Mouse (Mus musculus): ENCODE measurements at regions not wholly inside any gene's neighbourhood (a gene's known extent, or its start where the extent isn't known, plus 50 kb on each side); places are given as distances from the start of the nearest gene placed in this dataset.

- Histone ChIP-seq H3K4me1 (peaks cover 2% of the 10 kb centered on the region; the same call in 1 of the 2 replicates), H3K27me3 (replicated peaks) (no peaks in the 10 kb centered on the region), H3K9ac (no peak overlapping the region), H3K4me2 (no peak overlapping the region), H3K36me3 (no peaks in the 10 kb centered on the region), H3K4me3 (replicated peaks) (no peak overlapping the region), H3K27ac (no peak overlapping the region), H3K9me3 (no peaks in the 10 kb centered on the region)
- ATAC-seq (ENCODE audit: insufficient read depth, low FRiP score, low read depth), result no peak
- 74% methylated on average over 30 of the region's 30 CpGs for WGBS
Measured at GRCm38 (mm10) chr17:85932360-85933132, 212.4 kb downstream of the Srbd1 start.

DNA sequence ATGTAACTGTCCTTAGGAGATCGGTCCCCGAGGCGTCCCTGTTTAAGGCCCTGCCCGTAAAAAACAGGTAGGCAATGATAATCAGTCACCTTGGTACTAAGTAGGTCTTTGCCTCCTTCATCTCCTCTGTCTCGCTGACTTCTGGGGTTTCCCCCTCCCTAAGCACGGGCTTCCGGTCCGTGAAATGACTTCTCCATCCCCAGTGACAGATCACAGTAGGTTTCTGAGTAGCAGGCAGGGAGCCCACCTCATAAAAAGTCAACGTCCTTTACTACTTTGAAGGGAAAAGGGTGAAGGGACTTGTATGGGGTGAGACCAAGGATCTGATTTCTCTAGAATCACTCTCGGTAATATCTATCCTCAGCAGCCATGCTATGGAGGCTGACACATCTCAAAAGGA is 213.0 kb downstream of the Srbd1 start:
- WGBS, result 76% methylated on average over 10 of the region's 10 CpGs
- no peak overlapping the region for H3K4me3 ChIP-seq (replicated peaks)
- no peak for ATAC-seq (ENCODE audit: insufficient read depth, low FRiP score, low read depth)
- no peak overlapping the region for H3K27ac ChIP-seq
- no peak overlapping the region for H3K9ac ChIP-seq
- no peaks in the 10 kb centered on the region for H3K36me3 ChIP-seq
- no peaks in the 10 kb centered on the region for H3K9me3 ChIP-seq
- no peaks in the 10 kb centered on the region for H3K27me3 ChIP-seq (replicated peaks)
- H3K4me2 ChIP-seq, result no peak overlapping the region
- peaks cover 2% of the 10 kb centered on the region; the same call in 1 of the 2 replicates for H3K4me1 ChIP-seq

- Histone ChIP-seq H3K27ac (no peak overlapping the region), H3K9me3 (no peaks in the 10 kb centered on the region), H3K9ac (no peak overlapping the region), H3K36me3 (no peaks in the 10 kb centered on the region), H3K4me2 (no peak overlapping the region), H3K4me3 (replicated peaks) (no peak overlapping the region), H3K27me3 (replicated peaks) (no peaks in the 10 kb centered on the region), H3K4me1 (peaks cover 2% of the 10 kb centered on the region; the same call in 1 of the 2 replicates)
- 39% methylated on average over 5 of the region's 5 CpGs for WGBS
- ATAC-seq (ENCODE audit: insufficient read depth, low FRiP score, low read depth), result no peak; the same call in 1 of the 2 replicates
Measured at GRCm38 (mm10) chr17:85930789-85931188, 214.2 kb downstream of the Srbd1 start.

DNA sequence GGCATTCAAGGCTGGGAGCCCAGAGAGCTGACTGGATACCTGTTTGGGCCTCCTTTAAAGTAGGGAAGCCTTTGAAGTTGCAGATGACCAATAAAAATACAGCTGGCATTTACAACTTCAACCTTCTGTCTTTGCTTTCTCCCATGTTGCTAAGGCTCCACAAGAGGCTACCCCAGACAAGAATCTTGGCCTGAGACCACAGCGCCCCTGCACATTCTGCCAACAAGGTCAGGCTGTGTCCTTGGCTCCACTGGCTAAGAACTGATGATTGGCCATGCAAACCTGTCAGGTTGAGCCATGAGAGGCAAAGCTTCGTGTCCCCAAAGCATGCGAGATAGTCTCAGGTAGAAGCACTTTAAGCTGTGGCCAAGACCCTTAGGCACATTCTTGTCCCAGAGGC is 214.6 kb downstream of the Srbd1 start:
- Histone ChIP-seq H3K4me1 (peaks cover 2% of the 10 kb centered on the region; the same call in 1 of the 2 replicates), H3K4me3 (replicated peaks) (no peak overlapping the region), H3K9me3 (no peaks in the 10 kb centered on the region), H3K27ac (no peak overlapping the region), H3K4me2 (no peak overlapping the region), H3K9ac (no peak overlapping the region), H3K36me3 (no peaks in the 10 kb centered on the region), H3K27me3 (replicated peaks) (no peaks in the 10 kb centered on the region)
- WGBS, result 85% methylated on average over 3 of the region's 3 CpGs
- no peak for ATAC-seq (ENCODE audit: insufficient read depth, low FRiP score, low read depth)

GRCm38 (mm10) chr17:85929699-85930286 is 215.2 kb downstream of the Srbd1 start:
- Histone ChIP-seq H3K4me2 (no peak overlapping the region), H3K9ac (no peak overlapping the region), H3K4me3 (replicated peaks) (no peak overlapping the region), H3K9me3 (no peaks in the 10 kb centered on the region), H3K27me3 (replicated peaks) (no peaks in the 10 kb centered on the region), H3K36me3 (no peaks in the 10 kb centered on the region), H3K4me1 (peaks cover 2% of the 10 kb centered on the region; the same call in 1 of the 2 replicates), H3K27ac (no peak overlapping the region)
- no peak for ATAC-seq (ENCODE audit: insufficient read depth, low FRiP score, low read depth)
- 73% methylated on average over 12 of the region's 12 CpGs for WGBS

GRCm38 (mm10) chr17:85928543-85928942 is 216.4 kb downstream of the Srbd1 start:
- ATAC-seq (ENCODE audit: insufficient read depth, low FRiP score, low read depth), result peak; percentile 67; the same call in 1 of the 2 replicates
- H3K27ac ChIP-seq, result no peak overlapping the region
- peaks cover 2% of the 10 kb centered on the region; the same call in 1 of the 2 replicates for H3K4me1 ChIP-seq
- no peak overlapping the region for H3K4me2 ChIP-seq
- 33% methylated on average over 2 of the region's 2 CpGs for WGBS
- H3K4me3 ChIP-seq (replicated peaks), result no peak overlapping the region
- H3K36me3 ChIP-seq, result no peaks in the 10 kb centered on the region
- no peaks in the 10 kb centered on the region for H3K9me3 ChIP-seq
- H3K9ac ChIP-seq, result no peak overlapping the region
- no peaks in the 10 kb centered on the region for H3K27me3 ChIP-seq (replicated peaks)

GRCm38 (mm10) chr17:85927261-85927660 is 217.7 kb downstream of the Srbd1 start:
- Histone ChIP-seq H3K9me3 (no peaks in the 10 kb centered on the region), H3K4me1 (peaks cover 4% of the 10 kb centered on the region; the same call in 1 of the 2 replicates), H3K4me2 (no peak overlapping the region), H3K4me3 (replicated peaks) (no peak overlapping the region), H3K9ac (no peak overlapping the region), H3K36me3 (no peaks in the 10 kb centered on the region), H3K27me3 (replicated peaks) (no peaks in the 10 kb centered on the region), H3K27ac (no peak overlapping the region)
- no peak for ATAC-seq (ENCODE audit: insufficient read depth, low FRiP score, low read depth)
- WGBS, result 75% methylated on average over 9 of the region's 9 CpGs

DNA sequence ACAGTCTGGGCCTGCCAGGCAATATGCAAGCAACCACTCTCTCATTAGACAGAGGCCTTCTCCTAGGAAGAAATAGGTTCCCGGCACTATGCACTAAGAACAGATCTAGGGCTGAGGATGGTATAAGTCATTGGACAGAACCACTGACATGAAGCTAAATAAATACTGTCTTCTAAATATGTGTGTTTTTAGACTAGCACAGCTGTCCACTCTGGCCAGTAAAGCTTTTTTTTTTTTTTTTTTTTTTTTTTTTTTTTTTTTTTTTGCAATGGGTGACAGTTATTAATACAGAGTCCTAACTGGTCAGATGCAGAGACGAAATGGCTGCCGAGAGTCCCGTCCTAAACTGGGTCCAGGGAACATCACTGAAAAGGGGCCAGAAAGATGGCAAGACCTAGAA is 218.9 kb downstream of the Srbd1 start:
- 76% methylated on average over 4 of the region's 4 CpGs for WGBS
- no peak for ATAC-seq (ENCODE audit: insufficient read depth, low FRiP score, low read depth)
- no peak overlapping the region for H3K4me3 ChIP-seq (replicated peaks)
- no peak overlapping the region for H3K27ac ChIP-seq
- no peak overlapping the region for H3K4me2 ChIP-seq
- peaks cover 14% of the 10 kb centered on the region for H3K4me1 ChIP-seq
- no peak overlapping the region for H3K9ac ChIP-seq
- H3K36me3 ChIP-seq, result no peaks in the 10 kb centered on the region
- no peaks in the 10 kb centered on the region for H3K9me3 ChIP-seq
- H3K27me3 ChIP-seq (replicated peaks), result no peaks in the 10 kb centered on the region

DNA sequence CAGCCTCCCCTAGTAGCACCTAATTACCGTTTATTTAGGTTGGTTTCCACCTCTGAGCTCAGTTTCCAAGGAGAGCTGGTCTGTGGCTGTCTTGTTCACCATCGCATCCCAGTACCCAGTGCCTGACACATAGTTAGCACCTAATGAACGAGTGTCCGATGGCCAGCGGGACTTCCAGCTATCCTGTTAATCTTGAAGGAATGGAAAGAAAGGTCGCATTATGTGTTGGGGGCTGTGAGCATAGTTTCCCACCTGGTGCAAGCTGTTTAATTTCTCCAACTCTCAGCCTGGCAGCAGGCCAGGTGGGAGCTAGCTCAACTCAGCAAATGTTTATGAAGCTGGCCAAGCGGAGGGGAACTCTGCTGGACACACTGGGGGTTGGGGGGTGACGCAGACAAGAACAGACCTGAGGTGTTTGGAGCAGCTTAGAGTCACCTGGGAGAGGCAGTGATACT is 223.7 kb downstream of the Srbd1 start:
- H3K4me2 ChIP-seq, result no peak overlapping the region

GRCm38 (mm10) chr17:85919868-85920267 is 225.1 kb downstream of the Srbd1 start:
- 0 out of 2 replicates have a peak overlapping the region, but pooled peaks have one; percentile 44 for H3K27ac ChIP-seq
- H3K9me3 ChIP-seq, result no peaks in the 10 kb centered on the region
- peaks cover 13% of the 10 kb centered on the region for H3K4me1 ChIP-seq
- no peaks in the 10 kb centered on the region for H3K27me3 ChIP-seq (replicated peaks)
- no peaks in the 10 kb centered on the region for H3K36me3 ChIP-seq
- H3K9ac ChIP-seq, result no peak overlapping the region
- no peak overlapping the region for H3K4me2 ChIP-seq
- WGBS, result 56% methylated on average over 7 of the region's 7 CpGs
- ATAC-seq (ENCODE audit: insufficient read depth, low FRiP score, low read depth), result no peak
- H3K4me3 ChIP-seq (replicated peaks), result no peak overlapping the region

More for the DNA sequence above, 223.7 kb downstream of the Srbd1 start:
- Histone ChIP-seq H3K9ac (no peak overlapping the region), H3K9me3 (no peaks in the 10 kb centered on the region), H3K4me3 (replicated peaks) (no peak overlapping the region), H3K36me3 (no peaks in the 10 kb centered on the region), H3K4me1 (peaks cover 13% of the 10 kb centered on the region), H3K27me3 (replicated peaks) (no peaks in the 10 kb centered on the region), H3K27ac (peak overlapping the region; percentile 24; the same call in 1 of the 2 replicates)
- peak; percentile 48 for ATAC-seq (ENCODE audit: insufficient read depth, low FRiP score, low read depth)
- WGBS, result 35% methylated on average over 8 of the region's 8 CpGs

DNA sequence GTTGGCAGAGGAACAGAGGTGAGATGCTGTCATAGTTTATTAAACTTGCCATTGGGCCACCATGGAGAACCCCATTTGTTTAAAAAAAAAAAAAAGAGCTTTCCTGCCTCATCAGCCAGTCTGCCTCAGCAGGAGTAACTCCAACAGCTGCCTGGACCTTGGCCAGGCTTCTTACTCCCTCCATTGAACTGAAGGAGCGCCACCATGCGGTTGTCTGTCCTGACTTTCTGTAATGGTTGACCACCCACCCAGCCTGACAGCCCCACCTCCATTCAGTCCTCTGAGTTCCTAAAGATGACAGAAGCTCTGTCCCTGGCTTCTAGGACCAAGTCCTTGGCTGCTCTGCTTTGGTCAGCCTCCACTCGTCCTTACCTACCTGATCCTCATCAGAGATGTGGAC is 227.8 kb upstream of the Six2 start:
- Histone ChIP-seq H3K27me3 (replicated peaks) (no peaks in the 10 kb centered on the region), H3K27ac (no peak overlapping the region), H3K9me3 (no peaks in the 10 kb centered on the region), H3K4me3 (replicated peaks) (no peak overlapping the region), H3K36me3 (no peaks in the 10 kb centered on the region), H3K9ac (no peak overlapping the region), H3K4me2 (no peak overlapping the region), H3K4me1 (no peaks in the 10 kb centered on the region)
- no peak for ATAC-seq (ENCODE audit: insufficient read depth, low FRiP score, low read depth)
- WGBS, result 91% methylated on average over 3 of the region's 3 CpGs

- 58% methylated on average over 6 of the region's 6 CpGs for WGBS
- H3K4me1 ChIP-seq, result no peaks in the 10 kb centered on the region
- no peak overlapping the region for H3K27ac ChIP-seq
- H3K27me3 ChIP-seq (replicated peaks), result no peaks in the 10 kb centered on the region
- H3K4me2 ChIP-seq, result no peak overlapping the region
- no peak for ATAC-seq (ENCODE audit: insufficient read depth, low FRiP score, low read depth)
- H3K9ac ChIP-seq, result no peak overlapping the region
- no peaks in the 10 kb centered on the region for H3K9me3 ChIP-seq
- H3K4me3 ChIP-seq (replicated peaks), result no peak overlapping the region
- H3K36me3 ChIP-seq, result no peaks in the 10 kb centered on the region
Measured at GRCm38 (mm10) chr17:85914062-85914461, 226.0 kb upstream of the Six2 start.
